Mouse (Mus musculus) heart, postnatal 0 days (tissue): ENCODE data around the gene Cpne8.

Source experiments
- CTCF ChIP-seq: IDR thresholded peaks from 2 replicates; pipeline ENCODE4 v1.5.1; 2016; ENCODE audit warnings: antibody characterized with exemption, control low read depth, low read depth
- EP300 ChIP-seq: IDR thresholded peaks from 2 replicates; pipeline ENCODE4 v1.6.1; 2016; ENCODE audit warnings: antibody characterized with exemption, low read depth

GRCm38 (mm10) chr15:90717717-90718116 is 38.5 kb upstream of the Cpne8 start:
- TF ChIP-seq CTCF (no peak), EP300 (no peak)
